Mouse (Mus musculus) CH12F3 (cell line): ENCODE data around the gene Gm45234.

Experiments
- in situ Hi-C: fragments of 300-500 bp; cut with MboI; formaldehyde crosslinking; loops from 2 replicates; pipeline ENCODE4 v1.14.3; 2020; ENCODE audit warnings: low sequenced_read_pairs

Gm45234 gene

DNA sequence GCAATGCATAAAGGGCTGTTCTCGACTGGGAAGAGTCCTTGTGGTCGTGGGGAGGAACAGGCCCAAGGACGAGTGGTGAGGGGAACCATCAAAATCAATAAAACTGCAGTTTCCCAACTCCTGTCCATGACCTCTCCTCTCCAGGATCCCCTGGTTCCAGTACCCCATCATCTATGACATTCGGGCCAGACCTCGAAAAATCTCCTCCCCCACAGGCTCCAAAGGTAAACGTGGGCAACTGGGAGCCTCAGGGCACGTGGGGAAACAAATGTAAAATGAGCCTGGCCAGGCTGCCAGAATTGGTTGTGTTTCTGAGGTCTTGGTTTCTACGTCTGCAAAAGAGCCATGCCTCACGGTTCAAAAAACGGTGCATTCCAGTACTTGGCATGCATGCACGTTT is 42.9 kb downstream of the Gm45234 start:
- in situ Hi-C loops: no loop called here

DNA sequence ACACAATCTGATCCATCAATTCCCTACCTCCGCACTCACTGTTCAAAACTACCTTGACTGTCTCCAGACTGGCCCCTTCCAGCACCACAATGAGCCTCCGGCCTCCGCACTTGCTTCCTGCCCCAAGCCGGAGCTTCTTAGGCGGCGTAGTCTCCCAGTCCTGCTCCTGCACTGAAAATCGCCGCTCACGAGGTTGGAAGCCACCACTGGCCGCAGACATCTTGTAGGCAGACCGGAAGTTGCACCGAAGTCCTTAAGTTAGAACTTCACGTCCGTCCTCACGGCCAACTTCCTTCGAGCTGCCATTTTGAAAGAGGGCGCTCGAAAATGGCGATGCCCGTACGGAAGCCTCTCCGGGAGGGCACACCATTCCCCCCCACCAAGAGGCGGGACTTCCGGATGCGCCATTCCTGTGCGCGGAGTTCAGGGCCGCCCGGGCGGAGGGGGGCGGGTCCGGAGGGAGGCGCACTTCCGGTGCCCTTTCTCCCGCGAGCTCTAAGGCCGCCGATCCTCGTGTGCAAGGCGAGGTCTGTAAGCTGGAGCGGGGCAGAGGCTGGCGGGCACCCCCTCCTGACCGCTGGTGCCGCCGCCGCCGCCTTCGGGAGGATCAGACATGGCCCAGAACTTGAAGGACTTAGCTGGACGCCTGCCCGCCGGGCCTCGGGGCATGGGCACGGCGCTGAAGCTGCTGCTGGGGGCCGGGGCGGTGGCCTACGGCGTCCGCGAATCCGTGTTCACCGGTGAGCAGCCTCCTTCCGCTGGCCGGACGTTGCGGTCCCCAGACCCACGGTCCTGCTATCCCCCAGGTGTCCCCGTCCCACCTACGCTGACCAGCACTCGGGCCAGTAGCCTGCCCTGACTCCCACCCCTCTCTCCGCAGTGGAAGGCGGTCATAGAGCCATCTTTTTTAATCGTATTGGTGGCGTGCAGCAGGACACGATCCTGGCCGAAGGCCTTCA is 43.7 kb downstream of the Gm45234 start, which contains the start of the genes Emg1 and Phb2:
Gene Emg1, minus strand, starts transcription at position 355 of the 959 bp plus-strand sequence.
Gene Phb2, plus strand, starts transcription at position 513 of the 959 bp plus-strand sequence.
- in situ Hi-C loops: no loop called here

DNA sequence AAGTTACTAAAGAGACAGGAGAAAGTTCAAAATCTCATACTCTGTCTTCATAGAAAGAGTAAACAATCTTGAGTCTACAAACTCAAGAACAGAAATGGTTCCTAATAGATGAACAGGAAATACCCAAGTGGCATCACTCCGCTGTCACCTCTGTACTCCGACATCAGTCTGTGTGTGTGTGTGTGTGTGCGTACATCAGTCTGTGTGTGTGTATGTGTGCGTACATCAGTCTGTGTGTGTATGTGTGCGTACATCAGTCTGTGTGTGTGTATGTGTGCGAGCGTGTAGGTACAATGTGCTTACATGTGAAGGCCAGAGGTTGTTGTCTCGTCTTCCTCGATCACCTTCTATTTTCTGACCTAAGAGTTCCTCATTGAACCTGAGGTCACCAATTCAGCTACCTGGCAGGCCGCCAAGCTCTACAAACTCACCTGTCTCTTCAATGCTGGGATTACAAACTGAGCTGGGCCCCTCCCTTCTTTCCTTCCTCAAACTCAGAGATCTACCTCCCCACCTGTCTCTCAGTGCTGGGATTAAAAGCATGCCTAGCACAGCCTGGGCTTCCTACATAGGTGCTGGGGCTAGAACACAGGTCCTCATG is 47.4 kb downstream of the Gm45234 start:
- in situ Hi-C loops: no loop called here

DNA sequence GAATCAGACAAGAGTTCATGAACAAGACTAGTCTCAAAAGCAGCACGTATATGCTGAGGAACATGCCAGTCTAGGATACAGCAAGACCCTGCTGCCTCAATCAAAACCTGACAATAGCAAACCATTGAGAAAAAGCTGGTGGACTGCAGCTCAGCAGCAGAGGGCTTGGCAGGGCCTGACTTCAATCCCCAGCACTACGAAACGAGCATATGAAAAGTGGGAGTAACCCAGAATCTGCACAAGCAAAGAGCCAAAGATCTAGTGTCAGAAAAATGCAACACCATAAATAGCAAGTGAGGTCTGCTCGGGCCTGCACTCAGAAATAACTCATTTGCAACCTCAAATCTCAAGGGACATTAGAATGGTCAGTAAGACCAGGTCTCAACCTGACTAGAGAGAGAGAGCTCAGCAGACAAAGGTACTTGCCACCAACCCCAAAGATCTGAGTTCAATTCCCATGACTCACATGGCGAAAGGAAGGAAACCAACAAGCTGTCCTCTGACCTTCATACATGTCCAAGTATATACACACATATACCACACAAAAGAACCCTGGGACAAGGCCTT is 49.7 kb downstream of the Gm45234 start:
- in situ Hi-C loops: no loop called here

DNA sequence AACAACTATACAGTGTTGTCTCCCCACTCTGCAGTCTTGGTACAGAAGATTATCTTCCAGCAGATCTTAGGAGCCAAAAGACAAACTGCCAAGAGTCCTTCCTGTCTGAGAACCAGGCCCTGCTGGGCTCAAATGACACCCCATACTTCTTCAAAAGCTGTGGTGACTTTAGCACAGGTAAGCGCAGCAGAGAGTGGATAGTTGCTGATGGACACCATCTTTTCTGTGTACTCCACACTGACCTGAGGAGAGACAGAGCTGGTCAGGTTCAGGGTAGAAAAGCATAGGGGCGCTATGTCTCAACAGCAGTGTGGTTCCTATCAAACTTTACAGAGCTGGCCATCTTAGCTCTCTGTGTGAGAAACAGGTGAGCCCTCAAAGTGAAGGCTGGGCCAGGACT is 51.4 kb downstream of the Gm45234 start:
- in situ Hi-C loops: no loop called here

DNA sequence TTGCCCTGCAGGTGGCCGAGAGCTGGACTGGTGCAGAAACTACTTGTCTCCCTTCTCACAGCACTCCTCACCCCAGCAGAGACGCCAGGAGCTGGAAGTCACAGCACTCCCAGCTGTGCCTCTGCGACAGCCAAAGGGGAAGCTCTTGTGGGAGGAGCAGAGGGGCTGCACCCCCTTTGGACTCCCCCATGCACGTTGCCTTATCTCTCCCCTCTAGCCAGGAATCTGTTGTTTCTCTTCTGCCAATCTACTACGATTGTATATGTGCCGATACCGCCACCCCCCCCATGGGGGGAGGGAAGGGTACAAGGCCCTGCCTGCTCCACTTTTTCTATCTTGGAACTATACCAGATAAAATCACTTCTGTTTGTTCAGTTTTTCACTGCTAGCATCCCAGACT is 52.0 kb downstream of the Gm45234 start:
- in situ Hi-C loops: no loop called here

DNA sequence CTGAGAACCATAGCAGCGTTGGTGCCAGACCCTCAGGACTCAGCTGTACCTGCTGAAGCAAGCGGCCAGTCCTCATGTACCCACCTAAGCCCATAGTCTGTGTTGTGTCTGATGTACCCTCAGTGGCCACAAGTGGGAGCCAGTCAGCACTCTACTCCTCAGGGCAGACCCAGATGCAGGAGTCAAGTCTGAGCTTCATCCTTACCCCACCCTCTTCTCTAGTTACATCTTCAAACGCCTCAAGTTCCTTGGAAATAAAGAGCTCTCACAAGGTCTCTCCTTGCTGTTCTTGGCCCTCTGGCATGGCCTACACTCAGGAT is 53.1 kb downstream of the Gm45234 start:
- in situ Hi-C loops: no loop called here

- in situ Hi-C loops: no loop called here
These were observed 53.6 kb downstream of the Gm45234 start for GRCm38 (mm10) chr6:124702102-124702783.

DNA sequence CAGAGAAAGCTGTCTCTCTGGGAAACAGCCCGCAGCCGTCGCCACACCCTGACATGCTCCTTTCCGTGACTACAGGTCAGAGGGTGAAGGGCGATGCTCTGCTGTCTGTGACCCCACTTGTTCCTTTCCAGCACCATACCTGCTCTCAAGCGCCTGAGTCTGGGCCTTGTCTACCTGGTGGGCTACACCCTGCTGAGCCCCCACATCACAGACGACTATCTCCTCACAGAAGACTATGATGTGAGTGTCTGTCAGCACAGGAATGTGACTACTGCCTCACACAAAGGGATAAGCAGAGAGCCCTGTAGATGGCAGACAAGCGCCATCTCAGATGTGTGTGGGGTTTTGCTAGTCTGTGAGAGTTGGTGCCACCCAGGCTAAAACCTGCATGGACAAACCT is 54.5 kb downstream of the Gm45234 start:
- in situ Hi-C loops: no loop called here

DNA sequence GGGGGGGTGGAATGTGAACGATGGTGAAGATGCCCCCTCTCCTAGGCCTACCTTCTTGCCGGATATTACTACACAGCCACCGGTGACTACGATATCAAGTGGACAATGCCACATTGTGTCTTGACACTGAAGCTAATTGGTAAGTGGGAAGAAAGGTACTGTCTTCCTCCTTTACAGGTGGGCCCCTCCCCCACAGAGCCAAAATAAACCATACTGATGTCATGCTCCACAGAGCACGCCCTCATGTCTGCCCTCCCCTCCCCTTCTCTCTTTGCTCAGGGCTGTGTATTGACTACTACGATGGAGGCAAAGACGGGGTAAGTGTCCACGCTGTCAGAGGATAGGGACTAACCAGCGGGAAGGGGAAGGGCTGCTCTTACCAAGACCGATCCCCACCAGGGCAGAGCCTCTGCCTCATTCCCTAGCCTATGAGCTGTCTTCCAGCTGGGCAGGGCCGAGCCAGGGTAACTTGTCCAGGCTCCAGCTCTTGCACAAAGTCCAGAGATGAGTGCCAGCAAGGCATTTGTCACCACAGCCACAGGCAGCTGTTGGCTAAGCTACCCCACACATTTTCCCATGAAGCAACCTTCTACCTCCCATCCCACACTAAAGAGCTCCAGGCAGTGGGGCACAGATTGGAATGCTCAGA is 55.7 kb downstream of the Gm45234 start:
- in situ Hi-C loops: no loop called here

DNA sequence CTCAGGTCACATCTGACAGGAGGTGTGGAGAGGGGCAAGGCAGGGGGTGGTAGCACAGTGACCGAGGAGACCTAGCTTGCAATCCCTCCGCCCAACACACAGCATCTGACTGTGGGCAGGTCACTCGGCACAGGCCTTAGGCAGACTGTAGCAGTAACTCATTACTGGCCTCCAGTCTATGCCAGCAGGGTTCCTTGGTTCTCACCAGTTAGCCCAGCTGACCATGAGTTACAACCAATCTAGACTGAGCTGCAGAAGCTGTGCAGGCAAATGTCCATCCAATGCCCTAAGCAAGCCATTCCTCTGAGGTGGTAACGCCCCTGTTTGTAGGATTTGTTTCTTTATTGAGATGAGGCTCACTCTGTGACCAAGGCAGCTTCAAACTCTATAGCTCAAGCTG is 56.5 kb downstream of the Gm45234 start:
- in situ Hi-C loops: no loop called here

- in situ Hi-C loops: no loop called here
These were observed 57.1 kb downstream of the Gm45234 start for GRCm38 (mm10) chr6:124698751-124699150.

DNA sequence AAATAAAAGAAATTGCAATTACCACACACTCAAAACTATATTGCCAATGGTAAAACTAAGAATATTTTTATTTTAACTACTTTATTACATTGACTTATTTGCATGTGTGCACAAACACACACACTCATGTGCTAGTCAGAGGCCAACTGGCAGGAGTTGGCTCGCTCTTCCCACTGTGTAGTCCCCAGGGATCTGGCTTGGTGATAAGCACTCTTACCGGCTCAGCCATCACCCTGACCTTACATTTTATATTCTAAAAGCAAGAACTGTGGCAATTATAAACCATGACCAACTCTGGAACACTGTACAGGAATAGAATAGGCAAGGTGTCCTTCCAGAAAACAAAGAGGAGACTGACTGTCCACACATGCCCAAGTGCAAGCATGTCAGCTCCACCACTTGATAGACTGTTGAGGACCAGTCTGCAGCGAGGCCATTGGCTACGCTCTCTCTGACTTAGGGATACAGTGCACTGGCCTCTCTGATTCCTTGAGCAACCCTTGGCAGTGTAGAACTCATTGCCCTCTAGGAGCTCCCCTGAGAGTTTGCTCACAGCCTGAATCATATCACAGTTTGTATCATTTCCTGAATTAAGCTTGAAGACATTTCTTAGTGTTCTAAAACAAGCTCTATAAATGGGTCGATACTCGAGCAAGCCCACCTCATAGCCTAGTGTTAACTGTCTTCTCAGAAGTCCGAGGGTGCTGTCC is 59.2 kb downstream of the Gm45234 start:
- in situ Hi-C loops: no loop called here

- in situ Hi-C loops: no loop called here
These were observed 61.5 kb downstream of the Gm45234 start for GRCm38 (mm10) chr6:124694166-124694955.

DNA sequence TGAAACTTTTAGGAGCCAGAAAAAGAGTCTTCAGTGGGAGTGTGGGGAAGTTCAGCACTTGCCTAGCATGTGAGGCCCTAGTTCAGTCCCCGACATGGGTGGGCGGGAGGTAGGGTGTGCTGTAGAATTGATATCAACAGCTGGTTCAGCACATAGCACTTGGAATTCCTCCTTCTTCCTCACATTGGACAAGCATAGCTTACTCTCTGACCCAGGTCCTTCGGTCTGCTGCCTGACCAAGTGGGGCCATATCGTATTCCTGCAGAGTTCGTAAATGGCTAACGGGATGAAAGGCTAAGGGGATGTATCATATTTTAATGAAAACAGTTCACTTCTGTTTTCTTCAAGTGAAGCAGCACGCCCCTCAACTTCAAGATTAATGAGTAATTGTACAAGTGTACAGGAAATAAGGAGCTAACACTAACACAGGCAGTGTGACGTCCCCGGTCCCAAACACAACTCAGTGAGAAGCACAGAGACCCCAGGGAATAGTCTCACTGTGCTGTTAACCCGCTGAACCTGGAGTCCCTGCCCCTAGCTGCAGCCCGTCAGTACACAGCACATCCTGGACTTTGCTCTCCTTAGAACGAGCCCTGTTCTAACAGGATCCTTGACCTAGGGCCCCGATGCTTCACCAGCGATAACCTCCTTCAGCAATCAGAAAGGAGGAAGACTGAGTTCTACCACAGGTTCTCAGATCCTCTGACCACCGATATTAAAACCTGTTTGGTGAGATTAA is 62.4 kb downstream of the Gm45234 start:
- in situ Hi-C loops: no loop called here

GRCm38 (mm10) chr6:124690517-124690916 is 65.3 kb downstream of the Gm45234 start:
- in situ Hi-C loops: no loop called here
